Mouse (Mus musculus): ENCODE data around the gene Gpa33. TPM values are rescaled to one million over a fixed set of nuclear protein-coding genes. Genes with fewer than 3 reads are reported as not detected.

Gpa33 gene
- polyA plus RNA-seq, 1 experiment from 2014 or later = 0.38 TPM

- no peaks in the 10 kb centered on the region for H3K9me3 ChIP-seq (ENCODE audit: control insufficient read depth, low read length)
- H3K9ac ChIP-seq (ENCODE audit: low read length) = no peak overlapping the region
- ATAC-seq (ENCODE audit: low FRiP score) (peak; percentile 64), DNase-seq (ENCODE audit: low spot score, missing footprints) (peak; percentile 94)
- no peak overlapping the region for H3K4me3 ChIP-seq (ENCODE audit: low read depth, low read length)
- no peaks in the 10 kb centered on the region for H3K36me3 ChIP-seq (ENCODE audit: control insufficient read depth, insufficient read depth, low read length)
- no peaks in the 10 kb centered on the region for H3K4me1 ChIP-seq (ENCODE audit: control insufficient read depth, insufficient read depth, low read length)
- peaks cover 8% of the 10 kb centered on the region; the same call in 1 of the 2 replicates for H3K27me3 ChIP-seq (ENCODE audit: control insufficient read depth, insufficient read depth, low read length)
- 21% methylated on average over 29 of the region's 29 CpGs for WGBS
- no peak overlapping the region for H3K27ac ChIP-seq (ENCODE audit: low read depth, low read length)
- H3K4me2 ChIP-seq = 0 out of 2 replicates have a peak overlapping the region, but pooled peaks have one; percentile 2
Observed at GRCm38 (mm10) chr1:166154162-166155112, 24.4 kb downstream of the Gpa33 start.

GRCm38 (mm10) chr1:166155113-166155494 is 25.1 kb downstream of the Gpa33 start:
- Histone ChIP-seq H3K36me3 (ENCODE audit: control insufficient read depth, insufficient read depth, low read length) (no peaks in the 10 kb centered on the region), H3K9me3 (ENCODE audit: control insufficient read depth, low read length) (no peaks in the 10 kb centered on the region), H3K27ac (ENCODE audit: low read depth, low read length) (no peak overlapping the region), H3K4me2 (no peak overlapping the region), H3K9ac (ENCODE audit: low read length) (no peak overlapping the region), H3K27me3 (ENCODE audit: control insufficient read depth, insufficient read depth, low read length) (peaks cover 13% of the 10 kb centered on the region), H3K4me3 (ENCODE audit: low read depth, low read length) (no peak overlapping the region), H3K4me1 (ENCODE audit: control insufficient read depth, insufficient read depth, low read length) (no peaks in the 10 kb centered on the region)
- no peak for DNase-seq (ENCODE audit: low spot score, missing footprints)
- 53% methylated on average over 10 of the region's 10 CpGs for WGBS
- ATAC-seq (ENCODE audit: low FRiP score) = no peak

GRCm38 (mm10) chr1:166157712-166158111 is 27.7 kb downstream of the Gpa33 start:
- Histone ChIP-seq H3K4me3 (ENCODE audit: low read depth, low read length) (no peak overlapping the region), H3K27me3 (ENCODE audit: control insufficient read depth, insufficient read depth, low read length) (peaks cover 13% of the 10 kb centered on the region), H3K27ac (ENCODE audit: low read depth, low read length) (no peak overlapping the region), H3K9ac (ENCODE audit: low read length) (no peak overlapping the region), H3K9me3 (ENCODE audit: control insufficient read depth, low read length) (no peaks in the 10 kb centered on the region), H3K4me2 (no peak overlapping the region), H3K36me3 (ENCODE audit: control insufficient read depth, insufficient read depth, low read length) (no peaks in the 10 kb centered on the region), H3K4me1 (ENCODE audit: control insufficient read depth, insufficient read depth, low read length) (no peaks in the 10 kb centered on the region)
- DNase-seq (ENCODE audit: low spot score, missing footprints) = no peak
- 90% methylated on average over 12 of the region's 12 CpGs for WGBS
- no peak for ATAC-seq (ENCODE audit: low FRiP score)

GRCm38 (mm10) chr1:166158664-166159063 is 28.6 kb downstream of the Gpa33 start:
- Histone ChIP-seq H3K9me3 (ENCODE audit: control insufficient read depth, low read length) (no peaks in the 10 kb centered on the region), H3K27ac (ENCODE audit: low read depth, low read length) (no peak overlapping the region), H3K4me1 (ENCODE audit: control insufficient read depth, insufficient read depth, low read length) (no peaks in the 10 kb centered on the region), H3K4me2 (no peak overlapping the region), H3K4me3 (ENCODE audit: low read depth, low read length) (no peak overlapping the region), H3K9ac (ENCODE audit: low read length) (no peak overlapping the region), H3K36me3 (ENCODE audit: control insufficient read depth, insufficient read depth, low read length) (no peaks in the 10 kb centered on the region), H3K27me3 (ENCODE audit: control insufficient read depth, insufficient read depth, low read length) (peaks cover 13% of the 10 kb centered on the region)
- ATAC-seq (ENCODE audit: low FRiP score) = no peak
- DNase-seq (ENCODE audit: low spot score, missing footprints) = peak; percentile 73
- 65% methylated on average over 9 of the region's 9 CpGs for WGBS

GRCm38 (mm10) chr1:166160111-166160510 is 30.1 kb downstream of the Gpa33 start:
- Histone ChIP-seq H3K9ac (ENCODE audit: low read length) (no peak overlapping the region), H3K9me3 (ENCODE audit: control insufficient read depth, low read length) (no peaks in the 10 kb centered on the region), H3K4me3 (ENCODE audit: low read depth, low read length) (no peak overlapping the region), H3K36me3 (ENCODE audit: control insufficient read depth, insufficient read depth, low read length) (no peaks in the 10 kb centered on the region), H3K27ac (ENCODE audit: low read depth, low read length) (no peak overlapping the region), H3K27me3 (ENCODE audit: control insufficient read depth, insufficient read depth, low read length) (peaks cover 9% of the 10 kb centered on the region), H3K4me2 (peak overlapping the region; percentile 29; the same call in 1 of the 2 replicates), H3K4me1 (ENCODE audit: control insufficient read depth, insufficient read depth, low read length) (peaks cover 6% of the 10 kb centered on the region; the same call in 1 of the 2 replicates)
- DNase-seq (ENCODE audit: low spot score, missing footprints) (peak; percentile 85), ATAC-seq (ENCODE audit: low FRiP score) (peak; percentile 18; the same call in 1 of the 2 replicates)
- 49% methylated on average over 5 of the region's 5 CpGs for WGBS

GRCm38 (mm10) chr1:166160569-166161445 is 30.8 kb downstream of the Gpa33 start:
- Histone ChIP-seq H3K9ac (ENCODE audit: low read length) (peak overlapping the region; percentile 13; the same call in 1 of the 2 replicates), H3K27me3 (ENCODE audit: control insufficient read depth, insufficient read depth, low read length) (peaks cover 5% of the 10 kb centered on the region; the same call in 1 of the 2 replicates), H3K27ac (ENCODE audit: low read depth, low read length) (no peak overlapping the region), H3K4me3 (ENCODE audit: low read depth, low read length) (no peak overlapping the region), H3K4me2 (peak overlapping the region; percentile 29), H3K9me3 (ENCODE audit: control insufficient read depth, low read length) (no peaks in the 10 kb centered on the region), H3K4me1 (ENCODE audit: control insufficient read depth, insufficient read depth, low read length) (peaks cover 6% of the 10 kb centered on the region; the same call in 1 of the 2 replicates), H3K36me3 (ENCODE audit: control insufficient read depth, insufficient read depth, low read length) (no peaks in the 10 kb centered on the region)
- ATAC-seq (ENCODE audit: low FRiP score) = peak; percentile 61
- DNase-seq (ENCODE audit: low spot score, missing footprints) = peak; percentile 97
- 17% methylated on average over 24 of the region's 24 CpGs for whole genome bisulfite sequencing

GRCm38 (mm10) chr1:166164580-166164979 is 34.5 kb downstream of the Gpa33 start:
- H3K27me3 ChIP-seq (ENCODE audit: control insufficient read depth, insufficient read depth, low read length) = peaks cover 4% of the 10 kb centered on the region; the same call in 1 of the 2 replicates
- ATAC-seq (ENCODE audit: low FRiP score) = no peak

GRCm38 (mm10) chr1:166165159-166165558 is 35.1 kb downstream of the Gpa33 start:
- ATAC-seq (ENCODE audit: low FRiP score) (no peak), DNase-seq (ENCODE audit: low spot score, missing footprints) (peak; percentile 77)
- no peak overlapping the region for H3K9ac ChIP-seq (ENCODE audit: low read length)
- H3K4me3 ChIP-seq (ENCODE audit: low read depth, low read length) = no peak overlapping the region
- H3K27ac ChIP-seq (ENCODE audit: low read depth, low read length) = no peak overlapping the region
- H3K9me3 ChIP-seq (ENCODE audit: control insufficient read depth, low read length) = no peaks in the 10 kb centered on the region
- H3K36me3 ChIP-seq (ENCODE audit: control insufficient read depth, insufficient read depth, low read length) = no peaks in the 10 kb centered on the region
- H3K4me1 ChIP-seq (ENCODE audit: control insufficient read depth, insufficient read depth, low read length) = peaks cover 6% of the 10 kb centered on the region; the same call in 1 of the 2 replicates
- 89% methylated on average over 9 of the region's 9 CpGs for WGBS
- no peaks in the 10 kb centered on the region for H3K27me3 ChIP-seq (ENCODE audit: control insufficient read depth, insufficient read depth, low read length)
- H3K4me2 ChIP-seq = no peak overlapping the region

More at GRCm38 (mm10) chr1:166164580-166164979, 34.5 kb downstream of the Gpa33 start:
- Histone ChIP-seq H3K4me1 (ENCODE audit: control insufficient read depth, insufficient read depth, low read length) (peaks cover 6% of the 10 kb centered on the region; the same call in 1 of the 2 replicates), H3K27ac (ENCODE audit: low read depth, low read length) (no peak overlapping the region), H3K4me2 (no peak overlapping the region), H3K9ac (ENCODE audit: low read length) (no peak overlapping the region), H3K4me3 (ENCODE audit: low read depth, low read length) (no peak overlapping the region), H3K9me3 (ENCODE audit: control insufficient read depth, low read length) (no peaks in the 10 kb centered on the region), H3K36me3 (ENCODE audit: control insufficient read depth, insufficient read depth, low read length) (no peaks in the 10 kb centered on the region)
- peak; percentile 82 for DNase-seq (ENCODE audit: low spot score, missing footprints)
- WGBS = 86% methylated on average over 14 of the region's 14 CpGs

Data from midbrain, embryonic 11.5 days (tissue).